Mouse (Mus musculus) CH12.LX (cell line): ENCODE measurements around the gene Plekhg2.

ENCODE experiments used
- CHD2 ChIP-seq: IDR thresholded peaks from 2 replicates; pipeline ENCODE4 v1.6.1; 2011; ENCODE audit warnings: low read length, improper control_type of control experiment
- CTCF ChIP-seq, 2 experiments: IDR thresholded peaks in 1 of 2; conservative IDR thresholded peaks in 1 of 2; 2 replicates each; pipeline ENCODE4 v1.5.1; 2011 to 2012; ENCODE audit warnings: low read depth in 2 of 2, low read length in 2 of 2, improper control_type of control experiment in 1 of 2, inconsistent platforms in 1 of 2, mild to moderate bottlenecking in 1 of 2, moderate library complexity in 1 of 2
- EP300 ChIP-seq: IDR thresholded peaks from 2 replicates; pipeline ENCODE4 v1.6.1; 2011; ENCODE audit warnings: low read length, improper control_type of control experiment
- HCFC1 ChIP-seq: IDR thresholded peaks from 2 replicates; pipeline ENCODE4 v1.6.1; 2012; ENCODE audit warnings: low read depth, mild to moderate bottlenecking, inconsistent platforms, low read length, improper control_type of control experiment
- JUN ChIP-seq: IDR thresholded peaks from 2 replicates; pipeline ENCODE4 v1.6.1; 2011; ENCODE audit warnings: low read depth, mild to moderate bottlenecking, low read length, improper control_type of control experiment, moderate library complexity; ENCODE audit not compliant: insufficient read depth
- PAX5 ChIP-seq: IDR thresholded peaks from 2 replicates; pipeline ENCODE4 v1.6.1; 2012; ENCODE audit warnings: low read length, inconsistent platforms, mixed read lengths
- POLR2A ChIP-seq: IDR thresholded peaks from 2 replicates; pipeline ENCODE4 v1.6.1; 2011; ENCODE audit warnings: low read depth, mild to moderate bottlenecking, improper control_type of control experiment, low read length
- RAD21 ChIP-seq: IDR thresholded peaks from 2 replicates; pipeline ENCODE4 v1.6.1; 2011; ENCODE audit warnings: low read depth, mild to moderate bottlenecking, low read length, improper control_type of control experiment, moderate library complexity
- SMC3 ChIP-seq: IDR thresholded peaks from 2 replicates; pipeline ENCODE4 v1.6.1; 2011; ENCODE audit warnings: low read depth, low read length, improper control_type of control experiment
- USF1 ChIP-seq: IDR thresholded peaks from 2 replicates; pipeline ENCODE4 v1.6.1; 2014; ENCODE audit warnings: low read depth, mild to moderate bottlenecking, inconsistent platforms, low read length, improper control_type of control experiment

DNA sequence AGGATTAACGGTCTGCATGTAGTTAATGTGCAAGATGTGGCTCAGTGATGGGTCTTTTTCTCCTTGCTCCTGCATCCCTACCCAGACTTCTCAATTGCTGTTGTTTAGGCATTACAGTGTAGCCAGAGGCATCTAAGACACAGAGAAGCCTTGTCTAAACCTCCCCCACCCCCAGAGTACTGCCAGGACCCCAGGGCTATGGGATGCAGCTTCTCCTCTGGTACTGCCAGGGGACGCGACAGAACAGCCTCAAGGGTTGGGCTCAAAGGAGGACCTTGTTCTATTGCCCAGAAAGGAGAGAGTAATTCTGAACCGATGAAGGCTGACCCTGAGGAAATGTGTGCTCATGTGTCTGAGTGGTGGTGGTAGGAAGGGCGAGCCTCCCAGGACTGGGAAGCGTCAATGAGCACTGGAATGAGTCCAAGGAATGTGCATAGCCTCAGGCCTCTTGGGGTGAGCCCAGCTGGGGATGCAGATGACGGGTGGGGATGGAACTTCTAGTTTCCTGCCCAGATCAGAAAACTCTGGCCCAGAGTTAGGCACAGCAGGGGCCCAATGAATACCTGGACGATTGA lies 45.8 kb upstream of the Plekhg2 start:
- TF ChIP-seq HCFC1 (no peak), USF1 (no peak), CTCF (conservative IDR thresholded peaks at IDR 0.05 in 1 of 2, IDR thresholded peaks at IDR 0.05 in 1 of 2; ENCODE audit: low read depth in 2 of 2, low read length in 2 of 2) (no peak), SMC3 (no peak), EP300 (no peak), POLR2A (no peak), CHD2 (no peak), PAX5 (no peak), RAD21 (no peak), JUN (no peak)
